Mouse (Mus musculus) kidney, postnatal 0 days (tissue): ENCODE measurements around the gene Plcl2. TPM values are rescaled to one million over a fixed set of nuclear protein-coding genes. Genes with fewer than 3 reads are reported as not detected.
"Not testable (repeated sequence)": the region's sequence is repeated elsewhere in the genome, so short reads cannot be mapped to it uniquely, and the experiment has no call there.

Source experiments
- ATAC-seq: fragments of 200-750 bp; cut with Nextera tagmentation; replicated peaks from 2 replicates; pipeline ENCODE4 v1.8.0; 2017; ENCODE audit warnings: low read depth, moderate number of reproducible peaks, moderate TSS enrichment, moderate library complexity; ENCODE audit not compliant: low FRiP score
- DNase-seq: peaks from one replicate; pipeline ENCODE4 v3.0.0-alpha.2; 2016; ENCODE audit warnings: low spot score
- H3K27ac ChIP-seq: fragments of 300-500 bp; sonication (generic); 2 replicates; pipeline ENCODE4 v1.5.1; 2014; ENCODE audit warnings: mild to moderate bottlenecking
- H3K27me3 ChIP-seq: fragments of 300-500 bp; sonication (generic); 2 replicates; pipeline ENCODE4 v1.6.1; 2014; ENCODE audit warnings: low read length, mixed read lengths; ENCODE audit not compliant: insufficient read depth
- H3K36me3 ChIP-seq: fragments of 300-500 bp; sonication (generic); 2 replicates; pipeline ENCODE4 v1.6.1; 2014; ENCODE audit warnings: low read length, mixed read lengths; ENCODE audit not compliant: insufficient read depth
- H3K4me1 ChIP-seq: fragments of 300-500 bp; sonication (generic); replicated peaks from 2 replicates; pipeline ENCODE4 v1.6.1; 2014; ENCODE audit warnings: antibody characterized with exemption, low read length, mixed read lengths; ENCODE audit not compliant: insufficient read depth
- H3K4me2 ChIP-seq: fragments of 300-500 bp; sonication (generic); 2 replicates; pipeline ENCODE4 v1.6.1; 2014; ENCODE audit warnings: mild to moderate bottlenecking, low read length, moderate library complexity, mixed read lengths
- H3K4me3 ChIP-seq: fragments of 300-500 bp; sonication (generic); replicated peaks from 2 replicates; pipeline ENCODE4 v1.5.1; 2014; ENCODE audit warnings: low read depth, low read length
- H3K9ac ChIP-seq: fragments of 300-500 bp; sonication (generic); 2 replicates; pipeline ENCODE4 v1.6.1; 2014; ENCODE audit warnings: low read depth, low read length
- H3K9me3 ChIP-seq: fragments of 300-500 bp; sonication (generic); replicated peaks from 2 replicates; pipeline ENCODE4 v1.6.1; 2016; ENCODE audit warnings: low read length, inconsistent platforms, mixed read lengths
- CTCF ChIP-seq: IDR thresholded peaks from 2 replicates; pipeline ENCODE4 v1.5.1; 2016; ENCODE audit warnings: antibody characterized with exemption, low read depth, mild to moderate bottlenecking, moderate library complexity
- WGBS: fragments of 180-500 bp; shearing (Covaris S2); extraction: QIAGEN DNeasy Blood & Tissue Kit; methylation state at CpG from one replicate; pipeline ENCODE4 v1.1.7; 2014; 5-methylcytosine and 5-hydroxymethylcytosine counted together
- polyA plus RNA-seq: library from polyadenylated mRNA; unstranded; fragments of >200 nt; fragmentation: Nextera tagmentation; extraction: Ambion mirVana; gene quantifications from 2 replicates; pipeline ENCODE4 v1.2.1, GENCODE M21; 2015

Gene Plcl2
- polyA plus RNA-seq, 1 experiment from 2014 or later, result 2.7 TPM

GRCm38 (mm10) chr17:50621996-50622395 is 112.8 kb downstream of the Plcl2 start:
- Histone ChIP-seq H3K4me1 (no peaks in the 10 kb centered on the region), H3K9ac (no peak overlapping the region), H3K27ac (no peak overlapping the region), H3K36me3 (no peaks in the 10 kb centered on the region), H3K9me3 (no peaks in the 10 kb centered on the region), H3K4me3 (no peak overlapping the region), H3K27me3 (no peaks in the 10 kb centered on the region), H3K4me2 (no peak overlapping the region)
- DNase-seq (no peak), ATAC-seq (no peak)
- 85% methylated on average over 3 of the region's 3 CpGs for WGBS
- no peak for TF ChIP-seq CTCF

- ATAC-seq, result no peak
- no peak for TF ChIP-seq CTCF
- 88% methylated on average over 4 of the region's 4 CpGs for WGBS
Measured at GRCm38 (mm10) chr17:50625584-50625983, 116.4 kb downstream of the Plcl2 start.

GRCm38 (mm10) chr17:50627658-50628057 is 118.5 kb downstream of the Plcl2 start:
- Histone ChIP-seq H3K9ac (no peak overlapping the region), H3K4me3 (no peak overlapping the region), H3K36me3 (no peaks in the 10 kb centered on the region), H3K27ac (no peak overlapping the region), H3K4me2 (no peak overlapping the region), H3K4me1 (no peaks in the 10 kb centered on the region), H3K27me3 (no peaks in the 10 kb centered on the region), H3K9me3 (no peaks in the 10 kb centered on the region)
- no peak for DNase-seq
- 92% methylated on average over 3 of the region's 3 CpGs for WGBS
- no peak for TF ChIP-seq CTCF
- 0 out of 2 replicates have a peak, but pooled peaks have one; percentile 25 for ATAC-seq

More at GRCm38 (mm10) chr17:50625584-50625983, 116.4 kb downstream of the Plcl2 start:
- Histone ChIP-seq H3K4me3 (no peak overlapping the region), H3K36me3 (no peaks in the 10 kb centered on the region), H3K4me2 (no peak overlapping the region), H3K27me3 (no peaks in the 10 kb centered on the region), H3K4me1 (no peaks in the 10 kb centered on the region), H3K9me3 (no peaks in the 10 kb centered on the region), H3K27ac (no peak overlapping the region), H3K9ac (no peak overlapping the region)
- no peak for DNase-seq

GRCm38 (mm10) chr17:50628716-50629115 is 119.5 kb downstream of the Plcl2 start:
- DNase-seq, result peak; percentile 66
- Histone ChIP-seq H3K27me3 (no peaks in the 10 kb centered on the region), H3K4me2 (no peak overlapping the region), H3K9ac (no peak overlapping the region), H3K4me3 (no peak overlapping the region), H3K36me3 (no peaks in the 10 kb centered on the region), H3K4me1 (no peaks in the 10 kb centered on the region), H3K9me3 (no peaks in the 10 kb centered on the region), H3K27ac (no peak overlapping the region)
- TF ChIP-seq CTCF, result peak; percentile 64
- ATAC-seq, result no peak

- ATAC-seq, H3K27ac ChIP-seq, H3K9ac ChIP-seq, DNase-seq, H3K4me3 ChIP-seq, H3K36me3 ChIP-seq, H3K4me1 ChIP-seq, H3K9me3 ChIP-seq, H3K4me2 ChIP-seq, H3K27me3 ChIP-seq: not testable (repeated sequence)
Measured at GRCm38 (mm10) chr17:50630992-50631391, 121.8 kb downstream of the Plcl2 start.

- no peak for DNase-seq
- H3K4me3 ChIP-seq, result no peak overlapping the region
- no peaks in the 10 kb centered on the region for H3K4me1 ChIP-seq
- no peak for ATAC-seq
- no peak overlapping the region for H3K27ac ChIP-seq
- H3K36me3 ChIP-seq, result no peaks in the 10 kb centered on the region
- no peak overlapping the region for H3K9ac ChIP-seq
- no peak overlapping the region for H3K4me2 ChIP-seq
- no peak for TF ChIP-seq CTCF
- WGBS, result 66% methylated on average over 7 of the region's 7 CpGs
- H3K9me3 ChIP-seq, result no peaks in the 10 kb centered on the region
- no peaks in the 10 kb centered on the region for H3K27me3 ChIP-seq
Measured at GRCm38 (mm10) chr17:50634008-50634871, 125.0 kb downstream of the Plcl2 start.
